Mouse (Mus musculus) liver, embryonic 13.5 days (tissue): ENCODE measurements around the gene Tcea3. TPM values are rescaled to one million over a fixed set of nuclear protein-coding genes. Genes with fewer than 3 reads are reported as not detected.

ENCODE experiments used
- ATAC-seq: fragments of 200-750 bp; cut with Nextera tagmentation; 2 replicates; pipeline ENCODE4 v1.8.0; 2017; ENCODE audit warnings: low read depth, mild to moderate bottlenecking, moderate number of reproducible peaks, moderate library complexity
- DNase-seq: peaks from one replicate; pipeline ENCODE4 v3.0.0; 2022
- H3K27ac ChIP-seq: fragments of 300-500 bp; sonication (generic); 2 replicates; pipeline ENCODE4 v1.5.1; 2015; ENCODE audit warnings: moderate library complexity, mild to moderate bottlenecking, inconsistent platforms
- H3K27me3 ChIP-seq: fragments of 300-500 bp; sonication (generic); 2 replicates; pipeline ENCODE4 v1.6.1; 2015; ENCODE audit warnings: mild to moderate bottlenecking, inconsistent platforms
- H3K36me3 ChIP-seq: fragments of 300-500 bp; sonication (generic); 2 replicates; pipeline ENCODE4 v1.6.1; 2015; ENCODE audit warnings: mild to moderate bottlenecking, inconsistent platforms
- H3K4me1 ChIP-seq: fragments of 300-500 bp; sonication (generic); replicated peaks from 2 replicates; pipeline ENCODE4 v1.6.1; 2015; ENCODE audit warnings: inconsistent platforms
- H3K4me2 ChIP-seq: fragments of 300-500 bp; sonication (generic); 2 replicates; pipeline ENCODE4 v1.6.1; 2015; ENCODE audit warnings: inconsistent platforms, mild to moderate bottlenecking, moderate library complexity
- H3K4me3 ChIP-seq: fragments of 300-500 bp; sonication (generic); replicated peaks from 2 replicates; pipeline ENCODE4 v1.5.1; 2015; ENCODE audit warnings: mild to moderate bottlenecking, inconsistent platforms
- H3K9ac ChIP-seq: fragments of 300-500 bp; sonication (generic); 2 replicates; pipeline ENCODE4 v1.6.1; 2015; ENCODE audit warnings: mild to moderate bottlenecking, inconsistent platforms
- H3K9me3 ChIP-seq: fragments of 300-500 bp; sonication (generic); replicated peaks from 2 replicates; pipeline ENCODE4 v1.6.1; 2016; ENCODE audit warnings: inconsistent platforms
- WGBS: fragments of 180-500 bp; shearing (Covaris S2); methylation state at CpG from one replicate; pipeline ENCODE4 v1.1.7; 2015; ENCODE audit not compliant: insufficient replicate concordance; 5-methylcytosine and 5-hydroxymethylcytosine counted together
- polyA plus RNA-seq: library from polyadenylated mRNA; unstranded; fragments of >200 nt; fragmentation: Nextera tagmentation; extraction: Ambion mirVana; gene quantifications from 2 replicates; pipeline ENCODE4 v1.2.1, GENCODE M21; 2015

Gene Tcea3
- polyA plus RNA-seq, 1 experiment from 2014 or later = 12.9 TPM

GRCm38 (mm10) chr4:136282621-136283480 lies 35.3 kb downstream of the Tcea3 start:
- H3K27ac ChIP-seq = peak overlapping the region; percentile 48; the same call in 1 of the 2 replicates
- H3K9me3 ChIP-seq = no peaks in the 10 kb centered on the region
- no peak overlapping the region for H3K4me3 ChIP-seq
- no peak for ATAC-seq
- no peak overlapping the region for H3K9ac ChIP-seq
- 50% methylated on average over 10 of the region's 10 CpGs for WGBS
- H3K36me3 ChIP-seq = peaks cover 5% of the 10 kb centered on the region
- no peak overlapping the region for H3K4me2 ChIP-seq
- H3K4me1 ChIP-seq = peaks cover 40% of the 10 kb centered on the region
- no peak for DNase-seq
- H3K27me3 ChIP-seq = peaks cover 5% of the 10 kb centered on the region

GRCm38 (mm10) chr4:136283783-136284182 lies 36.3 kb downstream of the Tcea3 start:
- peaks cover 15% of the 10 kb centered on the region for H3K36me3 ChIP-seq
- H3K4me1 ChIP-seq = peaks cover 40% of the 10 kb centered on the region
- H3K27me3 ChIP-seq = peaks cover 5% of the 10 kb centered on the region
- ATAC-seq (no peak), DNase-seq (no peak)
- 54% methylated on average over 2 of the region's 2 CpGs for WGBS
- no peak overlapping the region for H3K27ac ChIP-seq
- no peak overlapping the region for H3K9ac ChIP-seq
- H3K9me3 ChIP-seq = peaks cover under 1% of the 10 kb centered on the region; the same call in 1 of the 2 replicates
- H3K4me2 ChIP-seq = no peak overlapping the region
- H3K4me3 ChIP-seq = no peak overlapping the region

GRCm38 (mm10) chr4:136284455-136284854 lies 36.9 kb downstream of the Tcea3 start, which contains the start of gene Zfp46:
Zfp46 (plus strand) TSS chr4:136284683.
- no peaks in the 10 kb centered on the region for H3K27me3 ChIP-seq
- H3K27ac ChIP-seq = peak within 1 kb of the TSS; percentile 86
- peaks cover 40% of the 10 kb centered on the region for H3K4me1 ChIP-seq
- peak within 1 kb of the TSS; percentile 69 for H3K4me3 ChIP-seq
- H3K9ac ChIP-seq = peak within 1 kb of the TSS; percentile 74
- H3K36me3 ChIP-seq = peaks cover 21% of the 10 kb centered on the region
- H3K4me2 ChIP-seq = peak within 1 kb of the TSS; percentile 83
- DNase-seq (no peak), ATAC-seq (no peak)
- H3K9me3 ChIP-seq = peaks cover 7% of the 10 kb centered on the region
- WGBS = 69% methylated on average over 5 of the region's 5 CpGs

- H3K27me3 ChIP-seq = no peaks in the 10 kb centered on the region
- DNase-seq (no peak), ATAC-seq (no peak)
- H3K9ac ChIP-seq = peak overlapping the region; percentile 74
- H3K27ac ChIP-seq = peak overlapping the region; percentile 52; the same call in 1 of the 2 replicates
- peak overlapping the region; percentile 83 for H3K4me2 ChIP-seq
- H3K4me3 ChIP-seq = peak overlapping the region; percentile 69
- peaks cover 40% of the 10 kb centered on the region for H3K4me1 ChIP-seq
- H3K9me3 ChIP-seq = peaks cover 10% of the 10 kb centered on the region
- WGBS = 42% methylated on average over 6 of the region's 6 CpGs
- peaks cover 26% of the 10 kb centered on the region for H3K36me3 ChIP-seq
Measured at GRCm38 (mm10) chr4:136284891-136285290, 37.4 kb downstream of the Tcea3 start.

GRCm38 (mm10) chr4:136285348-136285810 lies 37.9 kb downstream of the Tcea3 start:
- peaks cover 14% of the 10 kb centered on the region for H3K9me3 ChIP-seq
- peak overlapping the region; percentile 69 for H3K4me3 ChIP-seq
- H3K9ac ChIP-seq = peak overlapping the region; percentile 74
- ATAC-seq (peak; percentile 92), DNase-seq (peak; percentile 90)
- no peaks in the 10 kb centered on the region for H3K27me3 ChIP-seq
- WGBS = under 1% methylated on average over 25 of the region's 25 CpGs
- H3K36me3 ChIP-seq = peaks cover 31% of the 10 kb centered on the region
- H3K4me2 ChIP-seq = peak overlapping the region; percentile 83
- H3K4me1 ChIP-seq = peaks cover 40% of the 10 kb centered on the region
- peak overlapping the region; percentile 86 for H3K27ac ChIP-seq

- 0% methylated on average over 29 of the region's 29 CpGs for WGBS
- Histone ChIP-seq H3K9ac (peak overlapping the region; percentile 75), H3K4me2 (peak overlapping the region; percentile 83), H3K4me1 (peaks cover 40% of the 10 kb centered on the region), H3K27ac (peak overlapping the region; percentile 86), H3K4me3 (peak overlapping the region; percentile 69), H3K36me3 (peaks cover 36% of the 10 kb centered on the region), H3K27me3 (no peaks in the 10 kb centered on the region), H3K9me3 (peaks cover 18% of the 10 kb centered on the region)
- ATAC-seq = peak; percentile 89
- peak; percentile 93 for DNase-seq
Measured at GRCm38 (mm10) chr4:136285811-136286371, 38.4 kb downstream of the Tcea3 start.

GRCm38 (mm10) chr4:136289918-136290780 lies 42.6 kb downstream of the Tcea3 start:
- H3K27ac ChIP-seq = no peak overlapping the region
- WGBS = 85% methylated on average over 66 of the region's 66 CpGs
- no peak overlapping the region for H3K4me3 ChIP-seq
- no peak overlapping the region for H3K4me2 ChIP-seq
- H3K9ac ChIP-seq = no peak overlapping the region
- peaks cover 18% of the 10 kb centered on the region for H3K4me1 ChIP-seq
- ATAC-seq (no peak), DNase-seq (no peak)
- H3K9me3 ChIP-seq = peaks cover 18% of the 10 kb centered on the region
- H3K36me3 ChIP-seq = peaks cover 62% of the 10 kb centered on the region
- H3K27me3 ChIP-seq = no peaks in the 10 kb centered on the region

GRCm38 (mm10) chr4:136290781-136291595 lies 43.5 kb downstream of the Tcea3 start:
- DNase-seq = no peak
- WGBS = 86% methylated on average over 39 of the region's 39 CpGs
- no peak overlapping the region for H3K27ac ChIP-seq

GRCm38 (mm10) chr4:136291692-136292091 lies 44.2 kb downstream of the Tcea3 start:
- Histone ChIP-seq H3K9ac (no peak overlapping the region), H3K9me3 (peaks cover 18% of the 10 kb centered on the region), H3K4me2 (no peak overlapping the region), H3K4me1 (peaks cover 15% of the 10 kb centered on the region), H3K4me3 (no peak overlapping the region), H3K36me3 (peaks cover 62% of the 10 kb centered on the region), H3K27ac (no peak overlapping the region), H3K27me3 (no peaks in the 10 kb centered on the region)
- DNase-seq (no peak), ATAC-seq (no peak)
- 81% methylated on average over 6 of the region's 6 CpGs for WGBS

More at GRCm38 (mm10) chr4:136290781-136291595, 43.5 kb downstream of the Tcea3 start:
- H3K27me3 ChIP-seq = no peaks in the 10 kb centered on the region
- no peak overlapping the region for H3K4me2 ChIP-seq
- peaks cover 62% of the 10 kb centered on the region for H3K36me3 ChIP-seq
- no peak for ATAC-seq
- no peak overlapping the region for H3K4me3 ChIP-seq
- peaks cover 18% of the 10 kb centered on the region for H3K9me3 ChIP-seq
- H3K4me1 ChIP-seq = peaks cover 19% of the 10 kb centered on the region
- H3K9ac ChIP-seq = no peak overlapping the region

GRCm38 (mm10) chr4:136295941-136296340 lies 48.4 kb downstream of the Tcea3 start:
- WGBS = 59% methylated on average over 7 of the region's 7 CpGs
- DNase-seq (no peak), ATAC-seq (no peak)
- Histone ChIP-seq H3K4me1 (peaks cover 4% of the 10 kb centered on the region), H3K9me3 (no peaks in the 10 kb centered on the region), H3K27me3 (peaks cover 18% of the 10 kb centered on the region), H3K4me3 (no peak overlapping the region), H3K27ac (no peak overlapping the region), H3K9ac (no peak overlapping the region), H3K4me2 (no peak overlapping the region), H3K36me3 (peaks cover 26% of the 10 kb centered on the region)
